Mouse (Mus musculus): ENCODE data around the gene Cyp24a1. TPM values are rescaled to one million over a fixed set of nuclear protein-coding genes. Genes with fewer than 3 reads are reported as not detected.

The Cyp24a1 gene
- total RNA-seq (2023) = not detected

DNA sequence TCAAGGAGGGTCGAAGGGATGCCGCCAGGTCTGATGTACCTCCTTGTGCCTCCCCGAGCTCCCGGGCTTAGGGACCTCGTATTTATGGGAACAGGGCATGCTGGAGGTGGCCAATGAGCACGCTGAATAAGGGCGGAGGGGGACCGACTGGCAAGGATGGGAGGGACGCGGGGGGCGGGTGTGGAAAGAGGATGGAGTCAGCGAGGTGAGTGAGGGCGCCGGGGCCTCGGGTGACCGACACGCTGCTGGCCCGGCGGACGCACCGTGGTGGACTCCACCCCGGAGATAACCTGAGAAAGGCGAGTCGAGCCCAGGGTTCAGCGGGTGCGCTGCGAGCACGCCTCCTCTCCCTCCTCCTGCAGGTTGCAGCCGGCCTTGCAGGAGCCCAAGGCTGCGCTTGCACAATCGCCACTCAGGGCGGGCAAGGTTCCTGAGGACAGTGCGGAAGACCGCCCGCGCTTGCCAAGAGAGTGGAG, at the start of gene Cyp24a1:
TSS of gene Cyp24a1 (minus strand) at position 55 of the 476 bp plus-strand sequence.

DNA sequence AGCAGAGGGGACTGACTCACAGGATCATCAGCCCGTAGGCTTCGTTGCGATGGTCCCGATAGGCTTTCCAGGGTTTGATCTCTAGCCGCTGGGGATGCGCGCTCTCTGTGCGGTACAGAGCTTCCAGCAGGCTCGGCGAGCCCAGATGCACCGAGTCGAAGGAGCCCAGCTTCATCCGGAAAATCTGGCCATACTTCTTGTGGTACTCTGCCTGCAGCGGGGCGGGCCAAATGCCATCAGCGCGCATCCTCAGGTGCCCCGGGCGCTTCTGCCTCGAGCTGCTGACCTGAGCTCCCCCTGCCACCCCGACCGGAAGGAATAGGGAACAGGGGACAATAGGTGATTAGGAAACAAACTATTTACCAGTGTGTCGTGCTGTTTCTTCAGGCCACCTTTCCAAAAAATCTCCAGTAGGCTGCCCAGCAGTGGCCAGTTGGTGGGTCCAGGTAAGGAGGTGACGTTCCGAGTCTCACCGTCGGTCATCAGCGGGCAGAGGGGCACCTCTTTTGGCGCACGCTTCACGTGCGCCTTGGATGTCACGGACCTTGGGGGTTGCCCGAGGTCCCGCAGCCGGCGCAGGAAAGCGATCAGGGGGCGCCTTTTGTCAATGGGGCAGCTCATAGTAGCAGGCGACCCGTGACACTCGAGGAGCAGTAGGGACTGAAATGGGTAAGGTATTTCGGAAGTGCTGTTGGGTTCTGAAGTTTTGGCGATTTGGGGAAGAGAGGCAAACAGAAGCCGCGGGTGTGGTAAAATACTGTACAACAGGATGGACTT, 603 bp downstream of the Cyp24a1 start, which contains the start of gene Pfdn4:
TSS of gene Pfdn4 (plus strand) at position 275 of the 777 bp plus-strand sequence.

Other genes with a start within 250 kb of the Cyp24a1 start
- 1 to 10 TPM in 1 of 2 experiments, not detected in 1; 1.2 TPM for gene Bcas1, start 69.3 kb downstream of the Cyp24a1 start, total RNA-seq (2023)
- 10 to 100 TPM; 23.6 to 24.5 TPM for gene Pfdn4, start 717 bp downstream of the Cyp24a1 start, total RNA-seq (2023)
- not detected for gene 4930470P17Rik, start 104.9 kb upstream of the Cyp24a1 start, total RNA-seq (2023)
- not detected for gene Dok5, start 234.7 kb upstream of the Cyp24a1 start, total RNA-seq (2023)

Measured in T-cell, adult 66 days (primary cell).